Mouse (Mus musculus): ENCODE results near the gene Slc5a9.

- TF ChIP-seq E2F4 (IDR thresholded peaks at IDR 0.05; ENCODE audit: insufficient read depth): no peak
- no peak for TF ChIP-seq MAX (IDR thresholded peaks at IDR 0.05; ENCODE audit: low read depth)
- no peak for TF ChIP-seq USF1 (IDR thresholded peaks at IDR 0.05; ENCODE audit: low read depth)
- no peak for TF ChIP-seq POLR2A (IDR thresholded peaks at IDR 0.05; ENCODE audit: insufficient read length, low read depth)
- no peak for TF ChIP-seq CEBPB (IDR thresholded peaks at IDR 0.05; ENCODE audit: insufficient read depth, poor library complexity, severe bottlenecking)
- no peak for TF ChIP-seq TCF12 (IDR thresholded peaks at IDR 0.05; ENCODE audit: insufficient read depth, poor library complexity, severe bottlenecking)
- no peak for TF ChIP-seq REST (IDR thresholded peaks at IDR 0.05; ENCODE audit: insufficient read depth, insufficient read length)
- TF ChIP-seq POLR2AphosphoS2 (IDR thresholded peaks at IDR 0.05; ENCODE audit: insufficient read length, low read depth): no peak
Observed at GRCm38 (mm10) chr4:111907926-111908325, 5.2 kb upstream of the Slc5a9 start.

Data from myocyte (in vitro differentiated cells).